Mouse (Mus musculus): ENCODE results near the gene Atg7. TPM values are rescaled to one million over a fixed set of nuclear protein-coding genes. Genes with fewer than 3 reads are reported as not detected.

The Atg7 gene
- polyA plus RNA-seq, 1 experiment from 2014 or later = 21.0 TPM

DNA sequence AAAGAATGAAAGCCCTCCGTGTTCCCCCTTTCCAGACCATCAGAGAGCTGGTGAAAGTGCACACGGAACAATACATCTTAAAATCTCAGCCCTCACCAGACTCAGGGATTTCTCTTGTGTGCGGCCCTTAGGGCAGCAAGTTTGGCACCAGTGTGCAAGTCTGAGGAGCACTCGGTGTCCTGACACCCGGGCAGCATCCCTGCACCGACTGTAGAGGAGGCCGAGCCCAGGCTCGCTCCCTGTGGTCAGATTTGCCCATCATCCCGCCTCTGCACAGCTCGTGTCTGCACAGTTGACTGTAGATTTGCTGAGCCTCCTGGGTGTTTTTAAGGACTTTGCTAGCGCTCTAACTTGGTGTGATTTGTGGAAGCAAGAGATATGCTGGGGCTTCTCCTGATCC is 94.3 kb downstream of the Atg7 start:
- Histone ChIP-seq H3K27ac (replicated peaks) (no peak overlapping the region), H3K36me3 (no peaks in the 10 kb centered on the region), H3K4me1 (peaks cover 20% of the 10 kb centered on the region), H3K9me3 (replicated peaks) (no peaks in the 10 kb centered on the region), H3K4me3 (replicated peaks) (no peak overlapping the region), H3K9ac (no peak overlapping the region), H3K4me2 (replicated peaks) (no peak overlapping the region), H3K27me3 (no peaks in the 10 kb centered on the region)
- whole genome bisulfite sequencing = 72% methylated on average over 11 of the region's 11 CpGs
- no peak for ATAC-seq (ENCODE audit: insufficient number of reproducible peaks, low FRiP score, low TSS enrichment, low read depth)

DNA sequence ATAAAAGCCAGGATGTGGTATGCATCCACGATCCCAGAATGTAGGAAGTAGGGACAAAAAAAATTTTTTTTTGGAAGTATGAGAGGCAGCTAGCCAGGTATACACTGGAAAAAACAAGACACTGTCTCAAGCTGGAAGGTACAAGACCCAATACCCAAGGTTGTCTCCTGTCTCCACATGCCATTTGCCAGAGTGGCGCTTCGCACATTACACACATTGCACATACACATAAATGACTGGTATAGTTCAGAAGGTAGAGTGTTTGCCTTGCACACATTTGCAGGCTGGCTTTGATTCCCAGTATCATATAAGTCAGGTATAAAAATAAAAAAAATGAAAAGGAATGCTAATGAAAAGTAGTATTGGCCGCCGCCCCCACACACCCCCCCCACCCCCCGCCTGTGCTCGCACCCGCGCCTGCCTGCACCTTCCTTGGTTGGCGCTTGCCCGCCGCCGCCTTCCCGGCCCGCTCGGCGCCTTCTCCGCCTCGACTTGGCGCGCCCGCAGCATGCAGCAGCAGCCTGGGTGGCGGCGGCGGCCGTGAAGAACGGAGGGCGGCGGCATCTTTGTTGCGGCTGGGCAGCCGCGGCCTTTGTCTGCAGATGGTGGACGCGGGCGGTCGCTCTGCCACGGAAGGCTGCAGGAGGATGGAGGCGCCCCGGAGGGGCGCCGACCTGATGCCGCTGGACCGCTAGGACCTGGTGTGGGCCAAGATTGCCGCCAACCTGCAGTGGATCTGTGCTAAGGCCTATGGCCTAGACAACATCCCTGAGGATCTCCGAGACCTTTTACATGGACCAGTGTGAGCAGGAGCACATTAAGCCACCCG is 95.2 kb downstream of the Atg7 start:
- Histone ChIP-seq H3K36me3 (no peaks in the 10 kb centered on the region), H3K4me3 (replicated peaks) (peak overlapping the region; percentile 32), H3K27ac (replicated peaks) (no peak overlapping the region), H3K9ac (no peak overlapping the region), H3K4me1 (peaks cover 20% of the 10 kb centered on the region), H3K9me3 (replicated peaks) (no peaks in the 10 kb centered on the region), H3K27me3 (no peaks in the 10 kb centered on the region), H3K4me2 (replicated peaks) (peak overlapping the region; percentile 59)
- ATAC-seq (ENCODE audit: insufficient number of reproducible peaks, low FRiP score, low TSS enrichment, low read depth) = 0 out of 2 replicates have a peak, but pooled peaks have one; percentile 40
- 11% methylated on average over 43 of the region's 46 CpGs for WGBS

DNA sequence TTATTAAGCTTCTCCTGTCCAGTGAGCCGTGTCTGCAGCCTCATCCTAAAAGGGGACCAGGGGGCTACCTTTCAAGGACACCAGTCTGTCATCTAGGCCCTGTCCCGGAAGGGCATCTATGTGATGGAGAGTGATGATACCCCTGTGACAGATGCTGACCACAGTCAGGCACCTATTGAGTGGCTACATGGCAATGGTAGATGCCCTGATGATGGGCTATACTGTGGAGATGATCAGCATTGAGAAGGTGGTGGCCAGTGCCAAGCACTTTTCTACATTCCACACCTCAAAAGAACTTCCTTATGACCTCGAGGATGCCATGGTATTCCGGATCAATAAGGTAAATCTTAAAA is 95.8 kb downstream of the Atg7 start:
- Histone ChIP-seq H3K4me2 (replicated peaks) (peak overlapping the region; percentile 59; the same call in 1 of the 2 replicates), H3K9ac (no peak overlapping the region), H3K36me3 (no peaks in the 10 kb centered on the region), H3K27ac (replicated peaks) (no peak overlapping the region), H3K4me3 (replicated peaks) (peak overlapping the region; percentile 32), H3K9me3 (replicated peaks) (no peaks in the 10 kb centered on the region), H3K27me3 (no peaks in the 10 kb centered on the region), H3K4me1 (peaks cover 17% of the 10 kb centered on the region)
- 80% methylated on average over 4 of the region's 4 CpGs for WGBS
- no peak for ATAC-seq (ENCODE audit: insufficient number of reproducible peaks, low FRiP score, low TSS enrichment, low read depth)

DNA sequence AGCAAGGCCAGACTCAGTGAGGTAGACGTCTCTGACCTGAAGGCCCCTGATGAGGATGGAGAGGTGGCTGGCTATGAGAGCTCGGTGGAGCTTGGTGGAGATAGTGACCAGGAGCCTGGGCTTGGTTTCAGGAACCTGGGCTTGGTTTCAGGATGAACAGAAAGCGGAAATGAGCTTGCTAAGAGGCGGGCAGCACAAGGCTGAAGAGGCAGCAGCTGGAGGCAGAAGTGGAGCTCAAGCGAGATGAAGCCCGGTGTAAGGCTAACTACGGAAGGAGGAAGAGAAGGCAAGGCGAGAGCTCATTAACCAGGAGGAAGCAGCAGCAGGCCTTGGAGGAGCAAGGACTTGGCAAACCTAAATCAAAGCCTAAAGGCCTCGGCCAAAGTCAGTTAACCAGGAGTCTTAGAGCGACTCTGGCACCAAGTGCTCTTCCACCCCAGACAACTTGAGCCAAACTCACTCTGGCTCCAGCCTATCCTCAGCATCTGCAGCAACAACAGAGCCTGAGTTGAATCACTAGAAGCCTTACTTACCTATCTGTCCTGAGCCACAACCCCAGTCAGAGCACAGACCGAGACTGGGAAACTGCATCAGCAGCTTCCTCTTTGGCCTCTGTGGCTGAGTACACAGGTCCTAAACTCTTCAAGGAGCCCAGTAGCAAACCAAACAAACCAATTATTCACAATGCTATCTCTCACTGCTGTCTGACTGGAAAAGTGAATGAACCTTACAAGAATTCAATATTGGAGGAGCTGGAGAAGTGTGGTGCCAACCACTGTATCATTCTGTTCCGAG is 99.5 kb downstream of the Atg7 start:
- no peaks in the 10 kb centered on the region for H3K27me3 ChIP-seq
- H3K4me3 ChIP-seq (replicated peaks) = no peak overlapping the region
- H3K9me3 ChIP-seq (replicated peaks) = no peaks in the 10 kb centered on the region
- no peak overlapping the region for H3K4me2 ChIP-seq (replicated peaks)
- H3K27ac ChIP-seq (replicated peaks) = no peak overlapping the region
- H3K9ac ChIP-seq = no peak overlapping the region
- no peak for ATAC-seq (ENCODE audit: insufficient number of reproducible peaks, low FRiP score, low TSS enrichment, low read depth)
- WGBS = 90% methylated on average over 12 of the region's 12 CpGs
- no peaks in the 10 kb centered on the region for H3K36me3 ChIP-seq
- H3K4me1 ChIP-seq = peaks cover 22% of the 10 kb centered on the region

DNA sequence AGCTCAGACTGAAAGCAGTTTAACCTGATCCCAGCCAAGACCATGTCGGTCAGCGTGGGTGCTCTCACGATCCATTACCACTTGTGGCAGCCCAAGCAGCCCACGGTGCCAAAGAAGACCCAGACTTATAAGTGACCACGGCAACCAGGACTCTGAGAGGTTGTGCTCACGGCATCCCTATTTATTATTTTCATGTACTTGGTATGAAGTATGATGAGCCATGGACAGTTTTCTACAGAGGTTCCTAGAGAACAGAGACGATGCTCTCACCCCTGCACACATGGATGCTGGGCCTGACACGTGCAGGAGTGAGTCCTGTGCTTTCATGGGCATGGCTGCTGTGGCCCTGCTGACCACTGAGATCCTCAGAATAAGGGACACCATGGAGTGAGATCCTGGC is 100.2 kb downstream of the Atg7 start:
- Histone ChIP-seq H3K4me1 (peaks cover 18% of the 10 kb centered on the region), H3K9ac (no peak overlapping the region), H3K4me2 (replicated peaks) (no peak overlapping the region), H3K4me3 (replicated peaks) (no peak overlapping the region), H3K27me3 (no peaks in the 10 kb centered on the region), H3K9me3 (replicated peaks) (no peaks in the 10 kb centered on the region), H3K36me3 (no peaks in the 10 kb centered on the region), H3K27ac (replicated peaks) (no peak overlapping the region)
- no peak for ATAC-seq (ENCODE audit: insufficient number of reproducible peaks, low FRiP score, low TSS enrichment, low read depth)
- WGBS = 79% methylated on average over 8 of the region's 8 CpGs

DNA sequence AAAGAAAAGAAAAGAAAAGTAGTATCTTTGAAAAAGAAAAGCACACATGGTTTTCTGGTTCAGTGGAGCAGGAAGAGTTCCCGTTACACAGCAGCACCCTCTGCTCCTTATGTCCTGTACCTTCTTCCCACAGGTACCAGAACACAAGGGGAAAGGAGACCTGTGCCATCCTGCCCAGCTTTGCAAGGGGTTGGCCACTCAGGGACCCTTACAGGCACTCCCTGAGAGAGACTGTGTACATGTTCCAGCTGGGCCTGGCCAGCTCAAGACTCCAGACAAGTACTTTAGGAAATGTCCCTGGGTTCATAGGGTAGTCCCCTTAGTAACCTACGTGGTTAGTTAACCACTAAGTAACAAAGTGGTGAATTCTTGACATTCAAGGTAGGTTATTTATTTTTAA is 100.9 kb downstream of the Atg7 start:
- no peak for ATAC-seq (ENCODE audit: insufficient number of reproducible peaks, low FRiP score, low TSS enrichment, low read depth)
- Histone ChIP-seq H3K36me3 (no peaks in the 10 kb centered on the region), H3K4me3 (replicated peaks) (no peak overlapping the region), H3K27ac (replicated peaks) (no peak overlapping the region), H3K4me1 (peaks cover 12% of the 10 kb centered on the region), H3K9ac (no peak overlapping the region), H3K4me2 (replicated peaks) (no peak overlapping the region), H3K9me3 (replicated peaks) (no peaks in the 10 kb centered on the region), H3K27me3 (no peaks in the 10 kb centered on the region)
- WGBS = 82% methylated on average over 2 of the region's 2 CpGs

DNA sequence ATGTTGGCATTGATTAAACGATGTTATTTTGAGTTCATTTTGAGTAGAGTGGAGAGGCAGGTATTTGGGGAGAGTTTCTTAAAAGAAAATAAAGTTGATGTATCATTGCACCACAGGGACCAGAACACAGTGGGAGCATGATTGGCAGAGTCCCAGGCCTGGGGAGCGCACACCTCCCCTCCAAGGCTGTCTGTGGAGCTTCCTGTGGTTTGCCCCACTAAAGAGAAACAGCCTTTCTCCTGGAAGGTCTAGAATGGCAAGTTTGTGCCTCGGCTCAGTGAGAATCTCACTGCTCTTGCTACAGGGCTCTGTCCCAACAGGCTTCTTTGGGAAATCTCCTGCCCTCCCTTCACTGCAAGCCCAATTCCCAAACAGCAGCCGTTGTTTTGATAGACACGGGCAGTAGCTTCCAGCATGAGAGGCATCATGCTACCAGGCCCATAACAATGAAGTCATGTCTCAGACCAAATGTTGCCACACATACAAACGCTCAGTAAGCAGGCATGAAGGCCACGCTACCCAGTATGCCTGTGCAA is 103.6 kb downstream of the Atg7 start:
- H3K9ac ChIP-seq = no peak overlapping the region
- H3K4me1 ChIP-seq = peaks cover 12% of the 10 kb centered on the region
- no peaks in the 10 kb centered on the region for H3K36me3 ChIP-seq
- H3K4me2 ChIP-seq (replicated peaks) = no peak overlapping the region
- peak overlapping the region; percentile 68 for H3K27ac ChIP-seq (replicated peaks)
- no peaks in the 10 kb centered on the region for H3K27me3 ChIP-seq
- ATAC-seq (ENCODE audit: insufficient number of reproducible peaks, low FRiP score, low TSS enrichment, low read depth) = 0 out of 2 replicates have a peak, but pooled peaks have one; percentile 15
- 41% methylated on average over 7 of the region's 7 CpGs for WGBS
- no peak overlapping the region for H3K4me3 ChIP-seq (replicated peaks)
- no peaks in the 10 kb centered on the region for H3K9me3 ChIP-seq (replicated peaks)

DNA sequence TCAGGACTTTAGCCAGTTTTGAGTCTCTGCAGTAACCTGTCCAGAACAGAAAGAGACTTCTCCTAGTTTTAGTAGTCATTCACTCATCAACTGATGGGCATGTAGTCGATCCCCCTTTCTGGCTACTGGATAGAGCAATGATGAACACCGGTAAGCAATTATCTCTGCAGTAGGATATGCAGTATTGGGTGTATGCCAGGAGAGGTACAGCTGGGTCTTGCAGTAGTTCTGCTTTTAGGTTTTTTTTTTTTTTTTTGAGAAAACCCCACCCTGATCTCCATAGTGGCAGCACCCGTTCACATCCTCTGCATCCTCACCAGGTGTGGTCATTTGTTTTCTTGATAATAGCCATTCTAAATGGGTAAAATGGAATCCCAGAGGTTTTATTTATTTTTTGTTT is 105.5 kb downstream of the Atg7 start:
- no peak overlapping the region for H3K9ac ChIP-seq
- no peaks in the 10 kb centered on the region for H3K36me3 ChIP-seq
- WGBS = 78% methylated on average over 3 of the region's 3 CpGs
- no peak overlapping the region for H3K27ac ChIP-seq (replicated peaks)
- ATAC-seq (ENCODE audit: insufficient number of reproducible peaks, low FRiP score, low TSS enrichment, low read depth) = no peak
- no peak overlapping the region for H3K4me3 ChIP-seq (replicated peaks)
- H3K9me3 ChIP-seq (replicated peaks) = no peaks in the 10 kb centered on the region
- H3K4me1 ChIP-seq = peaks cover 12% of the 10 kb centered on the region
- no peaks in the 10 kb centered on the region for H3K27me3 ChIP-seq
- no peak overlapping the region for H3K4me2 ChIP-seq (replicated peaks)

DNA sequence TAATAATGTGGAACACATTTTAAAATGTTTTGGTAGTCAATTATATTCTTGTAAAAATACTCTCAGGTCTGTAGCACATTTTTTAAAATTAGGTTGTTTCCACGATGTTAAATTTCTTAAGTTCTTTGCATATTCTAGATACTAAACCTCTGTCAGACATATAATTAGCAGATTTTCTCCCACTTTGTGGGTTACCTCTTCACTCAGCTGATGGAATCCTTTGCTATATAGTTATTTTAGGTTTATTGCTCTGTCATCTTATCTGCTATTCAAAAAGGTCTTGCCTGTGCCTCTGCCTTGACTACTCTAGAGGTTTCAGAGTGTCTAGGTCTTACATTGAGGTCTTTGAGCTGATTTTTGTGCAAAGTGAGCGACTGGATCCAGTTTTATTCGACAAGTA is 106.0 kb downstream of the Atg7 start:
- H3K4me3 ChIP-seq (replicated peaks) = no peak overlapping the region
- 86% methylated on average over 3 of the region's 3 CpGs for WGBS
- peaks cover 12% of the 10 kb centered on the region for H3K4me1 ChIP-seq
- no peak overlapping the region for H3K27ac ChIP-seq (replicated peaks)
- no peak overlapping the region for H3K4me2 ChIP-seq (replicated peaks)
- no peak for ATAC-seq (ENCODE audit: insufficient number of reproducible peaks, low FRiP score, low TSS enrichment, low read depth)
- H3K9ac ChIP-seq = no peak overlapping the region
- H3K27me3 ChIP-seq = no peaks in the 10 kb centered on the region
- no peaks in the 10 kb centered on the region for H3K36me3 ChIP-seq
- H3K9me3 ChIP-seq (replicated peaks) = no peaks in the 10 kb centered on the region

DNA sequence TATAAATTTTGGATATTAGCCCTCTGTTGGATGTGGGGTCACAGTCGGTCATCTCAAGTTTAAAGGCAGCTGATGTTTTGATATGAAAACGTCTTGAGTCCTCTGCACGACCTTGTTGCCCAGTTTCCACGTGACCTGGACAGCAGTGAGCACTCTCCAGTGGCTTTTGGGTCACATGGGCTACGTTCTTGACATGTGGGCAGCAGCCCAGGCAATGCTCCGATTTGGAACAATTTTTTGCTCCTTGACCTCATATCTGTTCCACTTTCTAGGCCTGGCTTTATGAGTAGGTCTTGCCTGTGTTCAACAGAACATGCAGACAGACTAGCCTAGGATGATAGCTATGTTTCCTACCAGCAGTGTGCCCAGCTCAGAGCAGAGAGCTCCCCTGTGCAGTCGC is 115.9 kb downstream of the Atg7 start:
- WGBS = 77% methylated on average over 7 of the region's 7 CpGs
- Histone ChIP-seq H3K36me3 (no peaks in the 10 kb centered on the region), H3K4me1 (no peaks in the 10 kb centered on the region), H3K4me3 (replicated peaks) (no peak overlapping the region), H3K9ac (no peak overlapping the region), H3K9me3 (replicated peaks) (no peaks in the 10 kb centered on the region), H3K27me3 (no peaks in the 10 kb centered on the region), H3K27ac (replicated peaks) (no peak overlapping the region), H3K4me2 (replicated peaks) (no peak overlapping the region)
- ATAC-seq (ENCODE audit: insufficient number of reproducible peaks, low FRiP score, low TSS enrichment, low read depth) = no peak

DNA sequence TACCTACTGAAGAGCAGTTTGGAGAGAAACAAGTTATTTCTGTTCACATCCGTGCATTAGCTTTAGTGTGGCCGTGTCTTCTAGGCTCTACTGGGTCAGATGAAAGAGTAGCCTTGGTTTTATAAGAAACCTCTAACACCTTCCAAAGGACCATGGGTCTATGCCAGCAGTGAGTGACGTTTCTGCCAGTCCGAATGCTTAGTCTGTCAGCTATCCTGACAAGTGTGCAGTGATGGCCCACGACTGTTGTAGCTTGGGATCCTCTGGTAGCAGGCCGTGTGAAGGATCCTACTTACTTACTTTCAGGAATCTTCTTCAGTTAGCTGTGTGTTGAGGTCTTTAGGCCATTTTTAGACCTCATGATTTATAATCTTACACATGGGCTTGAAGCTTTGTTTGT is 123.4 kb downstream of the Atg7 start:
- 87% methylated on average over 6 of the region's 6 CpGs for WGBS
- Histone ChIP-seq H3K36me3 (no peaks in the 10 kb centered on the region), H3K9ac (no peak overlapping the region), H3K9me3 (replicated peaks) (no peaks in the 10 kb centered on the region), H3K27me3 (no peaks in the 10 kb centered on the region), H3K4me3 (replicated peaks) (no peak overlapping the region), H3K4me2 (replicated peaks) (no peak overlapping the region), H3K4me1 (no peaks in the 10 kb centered on the region), H3K27ac (replicated peaks) (no peak overlapping the region)
- no peak for ATAC-seq (ENCODE audit: insufficient number of reproducible peaks, low FRiP score, low TSS enrichment, low read depth)
